Mouse (Mus musculus): ENCODE results near the gene Slc35e4. TPM values are rescaled to one million over a fixed set of nuclear protein-coding genes. Genes with fewer than 3 reads are reported as not detected.
A peak's percentile ranks its signal among the peaks of the same experiment; 100 is the strongest.
"Not testable (repeated sequence)": the region's sequence is repeated elsewhere in the genome, so short reads cannot be mapped to it uniquely, and the experiment has no call there.

The Slc35e4 gene
- polyA plus RNA-seq, 1 experiment from 2014 or later = 7.9 TPM

- peaks cover 11% of the 10 kb centered on the region for H3K27me3 ChIP-seq
- peak overlapping the region; percentile 18; the same call in 1 of the 2 replicates for H3K27ac ChIP-seq
- H3K9me3 ChIP-seq (replicated peaks) = no peaks in the 10 kb centered on the region
- peaks cover 38% of the 10 kb centered on the region for H3K4me1 ChIP-seq
- 16% methylated on average over 19 of the region's 19 CpGs for WGBS
- H3K4me2 ChIP-seq (replicated peaks) = peak overlapping the region; percentile 71
- H3K4me3 ChIP-seq = peak overlapping the region; percentile 63
- peak overlapping the region; percentile 75 for H3K9ac ChIP-seq
- ATAC-seq (ENCODE audit: low FRiP score) = peak; percentile 30
- H3K36me3 ChIP-seq = no peaks in the 10 kb centered on the region
Measured at GRCm38 (mm10) chr11:3912100-3912874, 2.2 kb downstream of the Slc35e4 start.

DNA sequence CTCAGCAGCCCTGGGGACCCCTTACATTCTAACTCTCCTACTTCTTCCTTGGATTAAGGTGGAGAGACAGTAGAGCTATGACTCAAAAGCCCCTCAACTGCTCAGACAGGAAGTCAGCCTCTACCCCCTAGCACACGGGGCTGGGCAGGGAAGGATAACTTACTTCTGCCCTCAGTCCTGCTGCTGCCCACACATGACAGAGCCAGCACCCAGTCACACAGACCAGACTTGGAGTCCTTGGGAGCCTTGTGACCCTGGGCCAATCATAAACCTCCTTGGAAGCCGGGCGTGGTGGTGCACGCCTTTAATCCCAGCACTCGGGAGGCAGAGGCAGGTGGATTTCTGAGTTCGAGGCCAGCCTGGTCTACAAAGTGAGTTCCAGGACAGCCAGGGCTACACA lies 3.0 kb downstream of the Slc35e4 start:
- not testable (repeated sequence) for H3K9ac ChIP-seq; H3K27ac ChIP-seq; H3K4me3 ChIP-seq; H3K9me3 ChIP-seq (replicated peaks); ATAC-seq (ENCODE audit: low FRiP score); H3K36me3 ChIP-seq
- H3K27me3 ChIP-seq = peaks cover 11% of the 10 kb centered on the region
- H3K4me2 ChIP-seq (replicated peaks) = peak overlapping the region; percentile 28
- peaks cover 38% of the 10 kb centered on the region for H3K4me1 ChIP-seq
- 80% methylated on average over 6 of the region's 6 CpGs for WGBS

DNA sequence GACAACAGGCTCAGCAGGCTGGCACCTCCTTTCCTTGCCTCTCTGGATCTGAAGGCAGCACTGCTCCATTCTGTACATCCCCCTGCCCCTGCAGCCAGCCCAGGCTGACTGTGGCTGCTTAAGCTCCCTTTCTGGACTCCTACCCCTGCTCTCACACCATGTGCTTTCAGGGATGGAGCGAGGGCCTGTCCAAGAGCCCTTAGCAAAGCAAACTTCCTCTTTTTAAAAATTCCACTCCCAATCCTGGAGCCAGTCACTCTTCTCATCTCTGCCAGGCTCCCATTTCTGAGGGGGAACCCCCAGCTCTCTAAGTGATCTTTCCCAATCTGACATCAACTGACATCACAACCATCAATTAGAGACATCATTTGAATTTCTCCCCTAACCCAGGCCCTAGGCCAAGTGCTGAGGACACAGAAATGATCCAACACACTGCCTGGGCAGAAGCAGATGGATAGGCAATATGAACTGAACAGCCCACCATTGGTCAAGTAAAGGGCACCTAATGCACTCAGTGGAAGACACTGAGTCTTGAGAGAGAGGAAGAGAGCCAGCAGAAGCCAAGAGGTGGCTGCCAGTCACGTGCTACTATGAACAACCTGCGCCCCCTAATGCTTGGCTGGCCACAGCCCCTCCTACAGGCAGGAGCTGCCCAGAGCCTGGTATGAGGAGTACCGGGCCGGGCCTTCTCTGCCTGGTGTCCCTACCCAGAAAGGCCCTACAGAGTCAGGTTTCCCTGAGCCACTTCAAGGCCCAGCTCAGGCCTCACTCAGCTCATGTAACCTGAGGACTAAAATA lies 3.8 kb downstream of the Slc35e4 start:
- no peak for ATAC-seq (ENCODE audit: low FRiP score)
- Histone ChIP-seq H3K9ac (peak overlapping the region; percentile 38), H3K4me2 (replicated peaks) (peak overlapping the region; percentile 28), H3K36me3 (peaks cover 2% of the 10 kb centered on the region; the same call in 1 of the 2 replicates), H3K9me3 (replicated peaks) (no peaks in the 10 kb centered on the region), H3K4me3 (no peak overlapping the region), H3K4me1 (peaks cover 38% of the 10 kb centered on the region), H3K27ac (no peak overlapping the region), H3K27me3 (peaks cover 11% of the 10 kb centered on the region)
- WGBS = 49% methylated on average over 5 of the region's 5 CpGs

DNA sequence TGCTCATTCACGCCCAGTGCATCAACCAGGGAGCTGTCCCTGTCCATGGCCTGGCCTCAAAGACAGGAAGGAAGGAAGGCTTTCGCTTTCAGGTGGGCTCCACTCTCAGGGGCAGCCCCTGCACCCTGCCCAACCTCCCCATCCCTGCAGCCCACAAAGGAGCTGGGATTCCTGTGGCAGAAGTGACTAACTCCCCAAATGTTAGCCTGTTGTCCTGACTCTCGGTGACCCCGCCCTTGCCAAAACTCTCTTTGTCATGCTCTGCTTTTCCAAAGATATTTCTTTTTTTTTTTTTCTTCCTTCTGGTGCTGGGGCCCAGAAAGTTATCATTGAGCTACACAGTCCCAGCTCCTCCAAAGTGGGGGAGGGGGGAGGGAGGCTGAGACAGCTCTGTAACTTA lies 5.2 kb downstream of the Slc35e4 start:
- H3K36me3 ChIP-seq = peaks cover 2% of the 10 kb centered on the region; the same call in 1 of the 2 replicates
- H3K4me1 ChIP-seq = peaks cover 37% of the 10 kb centered on the region
- H3K9ac ChIP-seq = no peak overlapping the region
- H3K27me3 ChIP-seq = peaks cover 11% of the 10 kb centered on the region
- H3K27ac ChIP-seq = no peak overlapping the region
- no peak overlapping the region for H3K4me2 ChIP-seq (replicated peaks)
- 86% methylated on average over 4 of the region's 4 CpGs for WGBS
- no peak for ATAC-seq (ENCODE audit: low FRiP score)
- H3K4me3 ChIP-seq = no peak overlapping the region
- H3K9me3 ChIP-seq (replicated peaks) = no peaks in the 10 kb centered on the region

- H3K9me3 ChIP-seq (replicated peaks) = no peaks in the 10 kb centered on the region
- ATAC-seq (ENCODE audit: low FRiP score) = no peak
- H3K27ac ChIP-seq = no peak overlapping the region
- peaks cover 5% of the 10 kb centered on the region; the same call in 1 of the 2 replicates for H3K36me3 ChIP-seq
- H3K4me2 ChIP-seq (replicated peaks) = no peak overlapping the region
- no peak overlapping the region for H3K9ac ChIP-seq
- WGBS = 79% methylated on average over 1 of the region's 1 CpGs
- H3K4me1 ChIP-seq = peaks cover 7% of the 10 kb centered on the region
- peaks cover 3% of the 10 kb centered on the region; the same call in 1 of the 2 replicates for H3K27me3 ChIP-seq
- no peak overlapping the region for H3K4me3 ChIP-seq
Measured at GRCm38 (mm10) chr11:3905446-3905845, 9.0 kb downstream of the Slc35e4 start.

DNA sequence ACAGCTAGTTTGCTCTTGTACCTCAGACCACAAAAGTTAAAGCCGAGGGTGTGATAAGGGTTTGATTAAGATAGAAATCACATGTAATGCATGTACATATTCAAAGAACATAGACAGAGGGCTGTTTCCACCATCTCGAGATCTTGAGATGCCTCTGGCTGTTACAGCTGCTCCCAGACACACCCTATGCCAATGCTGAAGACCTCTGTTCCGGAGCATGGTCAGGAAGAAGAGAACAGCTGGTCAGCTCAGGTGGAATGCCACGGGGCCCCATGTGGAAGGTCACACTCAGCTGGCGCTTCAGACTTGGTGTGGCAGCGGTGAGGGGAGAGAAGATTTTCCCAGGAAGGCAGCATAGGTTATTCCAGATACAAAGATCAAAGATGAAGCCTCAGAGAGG lies 9.8 kb downstream of the Slc35e4 start:
- Histone ChIP-seq H3K4me2 (replicated peaks) (no peak overlapping the region), H3K4me3 (no peak overlapping the region), H3K9me3 (replicated peaks) (no peaks in the 10 kb centered on the region), H3K27ac (no peak overlapping the region), H3K4me1 (0 out of 2 replicates have a peak, but pooled peaks cover 4% of the 10 kb centered on the region), H3K36me3 (peaks cover 5% of the 10 kb centered on the region; the same call in 1 of the 2 replicates), H3K27me3 (no peaks in the 10 kb centered on the region), H3K9ac (no peak overlapping the region)
- WGBS = 79% methylated on average over 6 of the region's 6 CpGs
- no peak for ATAC-seq (ENCODE audit: low FRiP score)

GRCm38 (mm10) chr11:3903046-3903445 lies 11.4 kb downstream of the Slc35e4 start:
- Histone ChIP-seq H3K9me3 (replicated peaks) (no peaks in the 10 kb centered on the region), H3K4me3 (no peak overlapping the region), H3K36me3 (peaks cover 20% of the 10 kb centered on the region), H3K9ac (no peak overlapping the region), H3K27me3 (no peaks in the 10 kb centered on the region), H3K27ac (no peak overlapping the region), H3K4me2 (replicated peaks) (no peak overlapping the region), H3K4me1 (no peaks in the 10 kb centered on the region)
- no peak for ATAC-seq (ENCODE audit: low FRiP score)
- WGBS = 81% methylated on average over 5 of the region's 5 CpGs

- no peaks in the 10 kb centered on the region for H3K27me3 ChIP-seq
- no peak overlapping the region for H3K27ac ChIP-seq
- 92% methylated on average over 3 of the region's 3 CpGs for WGBS
- H3K9ac ChIP-seq = no peak overlapping the region
- no peak overlapping the region for H3K4me3 ChIP-seq
- no peaks in the 10 kb centered on the region for H3K4me1 ChIP-seq
- H3K36me3 ChIP-seq = peaks cover 26% of the 10 kb centered on the region
- H3K9me3 ChIP-seq (replicated peaks) = no peaks in the 10 kb centered on the region
- ATAC-seq (ENCODE audit: low FRiP score) = no peak
- H3K4me2 ChIP-seq (replicated peaks) = no peak overlapping the region
Measured at GRCm38 (mm10) chr11:3902516-3902915, 11.9 kb downstream of the Slc35e4 start.

DNA sequence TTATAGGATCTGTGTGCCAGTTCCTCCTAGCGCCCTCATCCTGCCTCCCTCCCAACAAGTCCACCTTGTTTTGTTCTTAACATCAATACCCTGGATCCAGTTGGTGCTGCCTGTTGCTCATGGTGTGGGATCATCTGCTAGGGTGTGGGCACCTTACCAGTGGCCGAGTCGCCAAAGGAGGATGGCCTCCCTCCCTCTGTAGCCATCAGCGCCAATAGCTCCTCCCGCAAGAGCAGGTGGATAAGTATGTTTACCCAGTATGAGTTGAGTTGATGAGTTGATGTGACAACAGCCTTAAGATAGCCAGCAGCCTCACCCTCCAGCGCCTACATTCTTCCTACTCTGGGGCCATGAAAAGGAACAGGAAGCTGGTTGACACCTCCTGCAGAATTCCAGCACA lies 14.2 kb downstream of the Slc35e4 start:
- H3K9me3 ChIP-seq (replicated peaks) = no peaks in the 10 kb centered on the region
- H3K27me3 ChIP-seq = no peaks in the 10 kb centered on the region
- no peak overlapping the region for H3K9ac ChIP-seq
- no peak for ATAC-seq (ENCODE audit: low FRiP score)
- no peak overlapping the region for H3K4me2 ChIP-seq (replicated peaks)
- H3K27ac ChIP-seq = no peak overlapping the region
- WGBS = 86% methylated on average over 6 of the region's 6 CpGs
- 0 out of 2 replicates have a peak, but pooled peaks cover 6% of the 10 kb centered on the region for H3K4me1 ChIP-seq
- H3K36me3 ChIP-seq = peaks cover 32% of the 10 kb centered on the region
- no peak overlapping the region for H3K4me3 ChIP-seq

DNA sequence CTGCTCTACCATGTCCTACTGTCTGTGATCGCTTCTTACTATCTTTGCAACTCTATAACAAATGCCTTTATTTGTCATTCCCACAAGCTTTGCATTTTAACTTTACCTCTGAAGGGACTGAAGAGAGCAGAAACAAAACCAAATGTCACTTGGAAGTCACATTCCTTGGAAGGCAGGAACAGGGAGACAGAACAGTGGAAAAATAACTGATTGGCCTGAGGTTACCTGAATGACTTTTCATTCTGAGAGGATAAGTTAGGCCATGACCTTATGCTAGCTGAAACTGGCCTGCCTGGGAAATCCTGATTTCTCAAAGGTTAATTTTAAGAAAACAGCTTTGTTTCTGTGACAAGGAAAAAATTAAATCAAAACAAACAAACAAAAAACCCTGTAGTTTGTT lies 18.5 kb downstream of the Slc35e4 start:
- Histone ChIP-seq H3K9me3 (replicated peaks) (no peaks in the 10 kb centered on the region), H3K4me2 (replicated peaks) (peak overlapping the region; percentile 60), H3K9ac (no peak overlapping the region), H3K27me3 (no peaks in the 10 kb centered on the region), H3K27ac (no peak overlapping the region), H3K36me3 (peaks cover 28% of the 10 kb centered on the region), H3K4me3 (no peak overlapping the region), H3K4me1 (peaks cover 9% of the 10 kb centered on the region; the same call in 1 of the 2 replicates)
- 88% methylated on average over 1 of the region's 1 CpGs for WGBS
- no peak for ATAC-seq (ENCODE audit: low FRiP score)

- H3K9me3 ChIP-seq (replicated peaks) = no peaks in the 10 kb centered on the region
- H3K9ac ChIP-seq = peak overlapping the region; percentile 67
- ATAC-seq (ENCODE audit: low FRiP score) = no peak
- peaks cover 28% of the 10 kb centered on the region for H3K36me3 ChIP-seq
- H3K4me2 ChIP-seq (replicated peaks) = peak overlapping the region; percentile 60
- peak overlapping the region; percentile 45 for H3K4me3 ChIP-seq
- peaks cover 9% of the 10 kb centered on the region; the same call in 1 of the 2 replicates for H3K4me1 ChIP-seq
- H3K27me3 ChIP-seq = no peaks in the 10 kb centered on the region
- 6% methylated on average over 10 of the region's 10 CpGs for WGBS
- peak overlapping the region; percentile 85 for H3K27ac ChIP-seq
Measured at GRCm38 (mm10) chr11:3895458-3895857, 19.0 kb downstream of the Slc35e4 start.

All from hindbrain, embryonic 12.5 days (tissue).